ENCODE assay signal across 8 mouse cellular contexts in genomic region chr7:60244187-60244866, GRCm38 (mm10).
A peak's percentile ranks its signal among the peaks of the same experiment; 100 is the strongest.
DNase-seq lines count a peak whose midpoint lies in the region; ATAC-seq lines count a peak whose summit lies in the region.
"Not testable (repeated sequence)": the region's sequence is repeated elsewhere in the genome, so short reads cannot be mapped to it uniquely, and the experiment has no call there.

No protein-coding gene starts in this region.

- peak overlapping the region; percentile 42 for H3K4me3 ChIP-seq in forebrain, embryonic 15.5 days
- peak overlapping the region; percentile 46 for H3K4me3 ChIP-seq in liver, embryonic 16.5 days (ENCODE audit: low read depth, low read length)
- peak overlapping the region; percentile 20; the same call in 1 of the 2 replicates for H3K4me3 ChIP-seq in neural tube, embryonic 11.5 days (ENCODE audit: low read depth, low read length)

- not testable (repeated sequence) for H3K36me3 ChIP-seq in forebrain, embryonic 15.5 days; liver, embryonic 16.5 days (ENCODE audit: control insufficient read depth, insufficient read depth); neural tube, embryonic 11.5 days (ENCODE audit: control insufficient read depth, insufficient read depth, low read length)

- H3K4me2 ChIP-seq in forebrain, embryonic 15.5 days (replicated peaks): peak overlapping the region; percentile 33
- H3K4me2 ChIP-seq in liver, embryonic 16.5 days (ENCODE audit: low read depth, low read length): peak overlapping the region; percentile 39
- H3K4me2 ChIP-seq in neural tube, embryonic 11.5 days (ENCODE audit: low read depth): 0 out of 2 replicates have a peak overlapping the region, but pooled peaks have one; percentile 9

- ATAC-seq in forebrain, embryonic 15.5 days (replicated peaks): peak; percentile 100
- peak; percentile 84 to 88 for ATAC-seq in hematopoietic stem cell, adult 5-6 weeks (replicated peaks in 1 of 2; ENCODE audit: insufficient read depth in 1 of 2, low FRiP score in 2 of 2, low TSS enrichment in 1 of 2, low read depth in 1 of 2, poor library complexity in 2 of 2, severe bottlenecking in 2 of 2)
- ATAC-seq in liver, embryonic 16.5 days (ENCODE audit: low read depth): peak; percentile 83
- ATAC-seq in neural tube, embryonic 11.5 days (ENCODE audit: insufficient read depth, low FRiP score, low TSS enrichment): peak; percentile 98

- H3K9ac ChIP-seq in forebrain, embryonic 15.5 days (replicated peaks); liver, embryonic 16.5 days (ENCODE audit: low read depth, low read length); neural tube, embryonic 11.5 days (ENCODE audit: low read length): not testable (repeated sequence)

- WGBS in forebrain, embryonic 15.5 days: 19% methylated on average over 22 of the region's 22 CpGs
- 11% methylated on average over 22 of the region's 22 CpGs for WGBS in liver, embryonic 16.5 days (ENCODE audit: insufficient replicate concordance)
- WGBS in neural tube, embryonic 11.5 days: 16% methylated on average over 22 of the region's 22 CpGs

- DNase-seq in adrenal gland, adult (ENCODE audit: inconsistent age in 2 of 2, low spot score in 1 of 2): peak; percentile 27 to 43
- DNase-seq in cerebellum, postnatal 14 days: peak; percentile 52 to 57
- peak; percentile 29 to 60 for DNase-seq in kidney, postnatal 25 days
- DNase-seq in neural tube, embryonic 11.5 days (ENCODE audit: low spot score): peak; percentile 79
- DNase-seq in testis, postnatal 10 days (ENCODE audit: low spot score): peak; percentile 50

- H3K27ac ChIP-seq in forebrain, embryonic 15.5 days (replicated peaks): peak overlapping the region; percentile 68
- H3K27ac ChIP-seq in liver, embryonic 16.5 days (ENCODE audit: low read length); neural tube, embryonic 11.5 days (ENCODE audit: low read depth, low read length): not testable (repeated sequence)

- not testable (repeated sequence) for H3K9me3 ChIP-seq in forebrain, embryonic 15.5 days; liver, embryonic 16.5 days (replicated peaks; ENCODE audit: control insufficient read depth, low read length); neural tube, embryonic 11.5 days (ENCODE audit: control insufficient read depth, low read length)

- H3K4me1 ChIP-seq in forebrain, embryonic 15.5 days; liver, embryonic 16.5 days (ENCODE audit: control insufficient read depth, low read depth, low read length); neural tube, embryonic 11.5 days (ENCODE audit: control insufficient read depth, insufficient read depth, low read length): not testable (repeated sequence)

- H3K27me3 ChIP-seq in forebrain, embryonic 15.5 days; liver, embryonic 16.5 days (ENCODE audit: control insufficient read depth, insufficient read depth, low read depth, low read length); neural tube, embryonic 11.5 days (ENCODE audit: control insufficient read depth, insufficient read depth, low read length): not testable (repeated sequence)
